Mouse (Mus musculus): Measurements from ENCODE around the gene Ttn.

- TF ChIP-seq CTCF (IDR thresholded peaks at IDR 0.05; ENCODE audit: low read depth, low read length): no peak
- TF ChIP-seq TAL1 (conservative IDR thresholded peaks at IDR 0.05; ENCODE audit: low read depth, low read length): no peak
- TF ChIP-seq GATA1 (IDR thresholded peaks at IDR 0.05; ENCODE audit: borderline replicate concordance, low read length): no peak
Observed at GRCm38 (mm10) chr2:76748696-76749095, 233.7 kb downstream of the Ttn start.
